Mouse (Mus musculus): Measurements from ENCODE around the gene Tex26. TPM values are rescaled to one million over a fixed set of nuclear protein-coding genes. Genes with fewer than 3 reads are reported as not detected.

Tex26 gene
- polyA plus RNA-seq (2015; fragmentation: Nextera tagmentation; extraction: Ambion mirVana): 0.10 and 0.38 TPM in 2 replicates

DNA sequence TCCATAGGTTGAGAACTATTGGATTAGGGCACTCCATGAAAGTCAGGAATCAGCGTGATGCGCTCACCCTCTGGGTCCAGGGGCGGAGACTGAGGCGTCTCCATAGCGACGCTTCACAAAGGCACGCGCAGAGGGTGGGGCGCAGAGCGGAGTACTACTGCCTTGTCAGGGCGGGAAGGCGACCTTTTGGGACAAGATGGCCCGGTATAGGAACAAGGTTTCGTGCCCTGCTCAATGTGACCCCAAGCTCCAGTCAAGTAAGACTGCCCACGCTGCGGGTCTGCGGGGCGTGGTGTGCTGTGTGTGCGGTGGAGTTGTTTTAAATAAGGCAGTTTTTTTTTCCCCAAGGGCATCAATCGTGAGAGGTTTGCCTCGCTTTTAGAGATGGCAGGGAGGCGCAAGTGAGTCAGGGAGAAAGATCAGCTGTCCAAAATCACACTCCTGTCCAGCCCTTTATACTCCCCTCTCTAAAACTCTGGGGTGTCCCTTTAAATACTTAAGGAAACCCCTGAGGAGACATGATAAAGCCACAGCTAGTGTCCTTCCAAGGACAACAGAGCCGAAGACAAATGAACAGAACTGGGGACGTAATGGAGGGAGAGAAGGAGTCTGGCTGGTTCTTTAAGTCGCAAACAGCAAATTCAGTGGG lies at the start of gene Tex26:
Gene Tex26, plus strand, starts transcription at position 130 of the 649 bp plus-strand sequence.
- Histone ChIP-seq H3K4me1 (peaks cover 39% of the 10 kb centered on the region), H3K4me2 (replicated peaks) (peak within 1 kb of the TSS; percentile 93), H3K27me3 (no peaks in the 10 kb centered on the region), H3K9ac (peak within 1 kb of the TSS; percentile 62), H3K9me3 (no peaks in the 10 kb centered on the region), H3K36me3 (no peaks in the 10 kb centered on the region), H3K4me3 (peak within 1 kb of the TSS; percentile 51), H3K27ac (peak within 1 kb of the TSS; percentile 72)
- ATAC-seq (ENCODE audit: low FRiP score, low read depth): peak; percentile 75
- WGBS: under 1% methylated on average over 25 of the region's 25 CpGs

DNA sequence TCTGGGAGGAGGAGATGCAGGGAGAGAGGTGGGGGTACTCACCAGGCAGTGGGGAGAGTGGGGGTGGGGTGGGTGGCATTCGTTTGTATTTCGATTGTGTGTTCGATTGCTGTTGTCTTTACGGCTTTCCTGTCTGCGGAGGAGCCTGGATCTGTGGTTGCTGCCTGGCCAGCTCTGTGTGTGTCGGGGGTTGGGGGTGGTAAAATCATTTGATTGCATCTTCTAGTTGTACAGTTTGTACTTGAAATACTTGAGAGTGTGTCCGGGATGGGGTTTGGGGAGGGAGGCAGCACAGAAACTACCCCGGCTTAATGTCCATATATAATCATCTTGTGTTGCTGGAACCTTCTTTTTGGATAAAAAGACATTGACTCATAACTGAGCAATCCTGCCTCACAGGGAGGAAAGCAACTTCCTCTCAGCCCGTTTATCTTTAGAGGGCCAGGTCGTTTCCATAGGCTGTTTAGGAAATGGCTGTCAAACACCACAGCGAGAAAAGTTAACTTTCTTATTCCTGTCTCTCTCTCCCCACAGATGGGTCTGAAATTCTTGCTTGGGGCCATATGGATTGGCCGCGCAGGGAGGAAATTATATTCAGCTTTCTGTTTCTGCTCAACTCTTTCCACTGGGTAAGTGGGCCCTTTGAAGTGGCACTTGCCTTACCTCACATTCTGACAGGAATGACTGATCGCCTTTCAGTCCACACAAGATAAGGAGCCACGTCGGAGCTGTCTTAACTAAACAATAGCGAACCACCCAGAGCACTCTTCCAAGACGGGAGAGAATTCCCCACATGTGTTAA lies 47.7 kb upstream of the Tex26 start:
- H3K27me3 ChIP-seq: no peaks in the 10 kb centered on the region
- no peak overlapping the region for H3K4me3 ChIP-seq
- 20% methylated on average over 18 of the region's 18 CpGs for WGBS
- no peaks in the 10 kb centered on the region for H3K36me3 ChIP-seq
- ATAC-seq (ENCODE audit: low FRiP score, low read depth): no peak
- H3K9me3 ChIP-seq: 0 out of 2 replicates have a peak, but pooled peaks cover 3% of the 10 kb centered on the region
- peaks cover 29% of the 10 kb centered on the region for H3K4me1 ChIP-seq
- no peak overlapping the region for H3K4me2 ChIP-seq (replicated peaks)
- H3K27ac ChIP-seq: peak overlapping the region; percentile 39; the same call in 1 of the 2 replicates
- no peak overlapping the region for H3K9ac ChIP-seq

DNA sequence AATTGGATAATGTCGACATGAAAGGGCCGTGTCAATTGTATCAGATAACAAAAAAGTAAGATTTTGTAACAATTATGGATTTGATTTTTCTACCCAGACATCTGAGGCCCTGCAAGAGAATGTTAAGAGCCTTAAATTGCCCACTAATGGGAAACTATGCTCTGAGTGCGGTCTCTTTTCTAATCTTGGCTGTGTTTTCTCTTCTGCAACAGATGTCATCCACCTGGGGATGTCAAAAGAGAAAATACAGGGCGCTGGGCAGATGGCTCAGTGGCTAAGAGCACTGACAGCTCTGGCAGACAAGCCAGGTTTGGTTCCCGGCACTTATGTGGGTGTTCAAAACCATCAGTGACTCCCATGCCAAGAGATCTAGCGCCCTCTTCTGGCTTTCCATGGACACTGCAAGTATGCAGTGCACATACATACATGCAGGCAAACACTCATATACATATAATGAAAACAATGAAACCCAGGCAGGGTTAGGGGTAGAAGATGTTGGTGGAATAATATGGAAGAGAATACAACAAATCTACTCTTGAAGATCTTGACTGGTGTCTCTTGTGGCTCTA lies 47.0 kb upstream of the Tex26 start:
- H3K4me3 ChIP-seq: no peak overlapping the region
- no peak overlapping the region for H3K4me2 ChIP-seq (replicated peaks)
- H3K9me3 ChIP-seq: 0 out of 2 replicates have a peak, but pooled peaks cover 3% of the 10 kb centered on the region
- no peak overlapping the region for H3K9ac ChIP-seq
- H3K27ac ChIP-seq: no peak overlapping the region
- no peaks in the 10 kb centered on the region for H3K27me3 ChIP-seq
- ATAC-seq (ENCODE audit: low FRiP score, low read depth): no peak
- WGBS: 53% methylated on average over 6 of the region's 6 CpGs
- no peaks in the 10 kb centered on the region for H3K36me3 ChIP-seq
- peaks cover 29% of the 10 kb centered on the region for H3K4me1 ChIP-seq

DNA sequence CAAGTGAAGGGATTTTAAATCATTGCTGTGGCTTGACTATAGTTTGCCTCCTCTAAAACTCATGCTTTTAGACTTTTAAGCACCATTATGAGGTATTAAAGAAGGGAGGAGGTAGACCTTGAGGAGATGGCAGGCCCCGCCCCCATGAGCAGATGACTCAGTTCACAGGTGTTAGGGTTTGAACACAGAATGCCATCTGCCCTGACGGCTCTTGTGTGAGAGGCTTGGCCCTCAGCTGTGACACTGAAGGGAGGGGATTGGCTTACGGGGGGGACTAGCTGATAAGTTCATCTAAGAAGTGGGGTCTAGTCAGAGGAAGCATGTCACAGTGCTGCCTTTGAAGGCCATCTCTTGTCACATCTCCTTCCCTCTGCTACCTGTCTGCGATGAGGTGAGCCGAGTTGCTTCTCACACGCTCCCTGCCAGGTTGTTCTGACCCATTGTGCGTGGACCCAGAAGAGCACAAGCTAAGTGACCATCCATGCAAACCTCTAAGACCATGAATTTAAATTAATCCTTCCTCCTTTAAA lies 37.9 kb upstream of the Tex26 start:
- no peak overlapping the region for H3K4me2 ChIP-seq (replicated peaks)
- no peak overlapping the region for H3K4me3 ChIP-seq
- no peak overlapping the region for H3K27ac ChIP-seq
- ATAC-seq (ENCODE audit: low FRiP score, low read depth): no peak
- H3K36me3 ChIP-seq: no peaks in the 10 kb centered on the region
- WGBS: 91% methylated on average over 7 of the region's 7 CpGs
- H3K9me3 ChIP-seq: peaks cover 5% of the 10 kb centered on the region; the same call in 1 of the 2 replicates
- H3K27me3 ChIP-seq: no peaks in the 10 kb centered on the region
- no peak overlapping the region for H3K9ac ChIP-seq
- peaks cover 8% of the 10 kb centered on the region for H3K4me1 ChIP-seq

DNA sequence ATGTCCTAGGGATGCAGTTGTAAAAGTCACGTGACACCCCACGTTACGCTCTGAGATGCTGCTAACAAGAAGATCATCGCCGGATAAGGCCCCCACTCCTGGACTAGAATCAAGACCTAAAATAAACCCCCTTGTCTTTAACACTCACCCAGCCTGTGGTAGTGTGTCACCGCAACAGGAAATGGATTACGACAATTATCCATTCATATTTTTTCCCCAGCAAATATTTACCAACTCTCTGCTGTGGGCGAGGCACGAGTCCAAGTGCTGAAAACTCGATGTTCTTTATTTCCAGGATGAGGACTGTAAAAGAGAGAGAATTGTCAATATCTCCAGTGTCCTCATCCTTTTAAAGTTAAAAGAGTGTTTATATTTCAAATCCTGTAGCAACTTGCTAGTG lies 37.4 kb upstream of the Tex26 start:
- no peak for ATAC-seq (ENCODE audit: low FRiP score, low read depth)
- peaks cover 9% of the 10 kb centered on the region for H3K4me1 ChIP-seq
- 84% methylated on average over 10 of the region's 10 CpGs for WGBS

DNA sequence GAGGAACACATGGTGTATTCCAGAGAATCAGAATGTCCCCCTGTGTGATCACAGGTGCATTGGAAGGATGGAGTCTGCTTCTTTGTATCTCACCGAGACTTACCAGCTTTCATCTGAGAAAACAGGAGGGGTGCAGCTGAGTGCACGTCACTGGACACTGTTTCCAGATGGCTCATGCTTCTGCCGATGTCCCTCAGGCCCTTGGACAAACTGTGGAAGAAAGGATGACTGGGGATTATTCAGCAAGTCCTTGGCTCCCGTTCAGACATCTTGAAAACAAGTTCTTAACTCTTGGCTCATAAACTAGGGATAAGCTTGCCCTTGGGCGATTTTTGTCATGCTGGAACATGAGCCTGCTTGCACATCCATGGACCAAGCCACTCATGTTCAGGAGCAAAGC lies 36.1 kb upstream of the Tex26 start:
- H3K36me3 ChIP-seq: no peaks in the 10 kb centered on the region
- H3K27ac ChIP-seq: no peak overlapping the region
- H3K4me1 ChIP-seq: peaks cover 9% of the 10 kb centered on the region
- no peak overlapping the region for H3K4me3 ChIP-seq
- no peak overlapping the region for H3K4me2 ChIP-seq (replicated peaks)
- peak; percentile 54 for ATAC-seq (ENCODE audit: low FRiP score, low read depth)
- WGBS: 53% methylated on average over 5 of the region's 5 CpGs
- no peak overlapping the region for H3K9ac ChIP-seq
- peaks cover 5% of the 10 kb centered on the region; the same call in 1 of the 2 replicates for H3K9me3 ChIP-seq
- no peaks in the 10 kb centered on the region for H3K27me3 ChIP-seq

More for the DNA sequence above, 37.4 kb upstream of the Tex26 start:
- H3K9me3 ChIP-seq: peaks cover 5% of the 10 kb centered on the region; the same call in 1 of the 2 replicates
- H3K4me3 ChIP-seq: no peak overlapping the region
- H3K27me3 ChIP-seq: no peaks in the 10 kb centered on the region
- H3K4me2 ChIP-seq (replicated peaks): no peak overlapping the region
- no peak overlapping the region for H3K9ac ChIP-seq
- H3K27ac ChIP-seq: no peak overlapping the region
- H3K36me3 ChIP-seq: no peaks in the 10 kb centered on the region

DNA sequence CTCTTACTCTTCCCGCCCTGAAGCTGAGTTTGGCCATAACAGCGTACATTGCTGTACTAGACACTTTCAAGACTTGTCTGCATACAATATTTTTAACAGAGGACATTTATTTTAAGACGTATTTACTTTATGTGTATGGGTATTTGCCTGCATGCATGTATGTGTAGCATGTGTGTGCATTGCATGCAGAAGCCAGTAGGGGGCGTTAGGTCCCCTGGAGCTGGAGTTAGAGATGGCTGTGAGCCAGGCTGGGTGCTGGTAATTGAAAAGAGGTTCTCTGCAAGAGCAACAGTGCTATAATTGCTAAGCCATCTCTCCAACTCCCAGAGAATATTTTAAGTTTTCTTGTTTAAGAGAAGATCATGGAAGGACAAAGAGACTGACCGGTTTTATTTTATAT lies 34.8 kb upstream of the Tex26 start:
- whole genome bisulfite sequencing: 79% methylated on average over 5 of the region's 5 CpGs
- no peak overlapping the region for H3K4me2 ChIP-seq (replicated peaks)
- H3K27ac ChIP-seq: no peak overlapping the region
- peaks cover 6% of the 10 kb centered on the region; the same call in 1 of the 2 replicates for H3K9me3 ChIP-seq
- H3K27me3 ChIP-seq: no peaks in the 10 kb centered on the region
- peaks cover 9% of the 10 kb centered on the region for H3K4me1 ChIP-seq
- no peaks in the 10 kb centered on the region for H3K36me3 ChIP-seq
- H3K9ac ChIP-seq: no peak overlapping the region
- no peak overlapping the region for H3K4me3 ChIP-seq
- no peak for ATAC-seq (ENCODE audit: low FRiP score, low read depth)

DNA sequence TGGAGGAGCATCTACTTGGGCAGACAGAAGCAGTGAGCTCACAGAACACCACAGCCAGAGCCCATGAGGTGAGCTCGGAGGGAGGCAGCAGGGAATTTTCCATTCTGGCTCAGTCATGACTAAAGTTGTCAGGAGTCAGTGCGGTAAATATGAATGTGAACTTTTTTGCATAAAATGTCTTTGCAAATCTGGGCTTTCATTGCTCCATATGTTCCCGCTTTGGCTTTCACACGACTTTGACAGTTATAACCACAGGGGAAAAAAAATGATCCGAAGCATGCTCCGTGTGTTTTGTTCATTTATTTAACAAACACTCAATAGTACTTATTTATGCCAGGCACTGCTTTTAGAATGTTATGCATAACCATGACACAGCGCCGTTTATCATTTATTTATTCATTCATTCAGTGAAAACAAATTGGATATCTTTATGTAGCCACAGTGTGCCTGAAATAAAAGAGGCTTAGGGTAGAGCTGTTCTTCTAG lies 32.6 kb upstream of the Tex26 start:
- H3K27me3 ChIP-seq: peaks cover 10% of the 10 kb centered on the region; the same call in 1 of the 2 replicates
- H3K9ac ChIP-seq: no peak overlapping the region
- H3K4me3 ChIP-seq: no peak overlapping the region
- no peak overlapping the region for H3K4me2 ChIP-seq (replicated peaks)
- H3K9me3 ChIP-seq: peaks cover 7% of the 10 kb centered on the region; the same call in 1 of the 2 replicates
- 77% methylated on average over 8 of the region's 8 CpGs for WGBS
- ATAC-seq (ENCODE audit: low FRiP score, low read depth): no peak
- H3K27ac ChIP-seq: no peak overlapping the region
- H3K4me1 ChIP-seq: peaks cover 21% of the 10 kb centered on the region
- no peaks in the 10 kb centered on the region for H3K36me3 ChIP-seq

DNA sequence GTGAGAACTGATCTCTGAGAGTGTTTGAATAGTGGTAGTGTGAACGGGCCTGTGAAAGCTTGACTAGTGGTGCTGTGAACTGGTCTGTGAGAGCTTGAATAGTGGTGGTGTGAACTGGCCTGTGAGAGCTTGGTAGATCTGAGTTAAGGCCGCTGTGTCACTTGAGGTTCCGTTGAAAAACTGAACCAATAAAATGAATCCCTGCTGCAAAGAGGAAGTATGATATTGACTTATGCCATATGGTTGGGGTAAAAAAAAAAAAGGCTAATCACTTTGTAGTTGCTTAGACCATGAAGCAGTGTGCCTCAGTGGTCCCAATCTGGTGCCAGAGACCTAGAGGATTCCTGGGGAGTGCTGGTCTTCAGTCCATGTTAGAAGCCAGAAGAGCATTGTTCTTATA lies 30.0 kb upstream of the Tex26 start:
- WGBS: 77% methylated on average over 3 of the region's 3 CpGs
- H3K36me3 ChIP-seq: no peaks in the 10 kb centered on the region
- H3K4me1 ChIP-seq: peaks cover 23% of the 10 kb centered on the region
- no peak overlapping the region for H3K4me3 ChIP-seq
- peaks cover 7% of the 10 kb centered on the region; the same call in 1 of the 2 replicates for H3K9me3 ChIP-seq
- H3K9ac ChIP-seq: no peak overlapping the region
- no peak overlapping the region for H3K4me2 ChIP-seq (replicated peaks)
- H3K27me3 ChIP-seq: peaks cover 24% of the 10 kb centered on the region
- no peak overlapping the region for H3K27ac ChIP-seq
- ATAC-seq (ENCODE audit: low FRiP score, low read depth): no peak

DNA sequence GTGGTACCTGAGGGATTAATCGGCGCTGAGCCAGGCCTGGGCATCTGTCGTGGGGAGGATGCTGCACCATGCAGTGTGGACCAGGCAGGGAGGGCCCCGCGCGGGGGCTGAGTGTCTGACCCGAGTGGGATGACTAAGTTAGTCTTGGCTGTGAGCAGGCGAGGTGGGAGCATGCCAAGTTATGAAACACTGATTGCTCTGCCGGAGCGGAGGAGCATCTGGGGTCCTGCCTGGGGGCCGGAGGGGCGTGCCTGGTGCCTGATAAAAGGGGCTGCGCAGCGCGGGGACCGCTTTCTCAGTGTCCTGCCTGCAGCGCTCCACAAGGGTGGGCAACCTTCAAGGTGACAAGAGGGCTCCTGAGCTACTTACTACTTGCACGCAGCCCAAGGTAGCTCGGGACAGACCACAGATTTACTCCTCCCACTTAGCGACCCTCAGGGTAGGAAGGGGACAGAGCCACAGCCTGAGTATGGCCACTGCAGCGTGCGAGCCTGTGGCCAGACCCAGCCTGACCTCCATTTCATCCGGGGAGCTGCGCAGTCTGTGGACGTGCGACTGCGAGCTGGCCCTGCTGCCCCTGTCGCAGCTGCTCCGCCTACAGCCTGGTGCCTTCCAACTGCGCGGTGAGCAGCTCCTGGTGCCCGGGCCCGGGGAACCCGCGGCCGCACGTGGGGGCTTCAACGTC lies 27.8 kb upstream of the Tex26 start, which contains the start of gene Medag:
Gene Medag, plus strand, starts transcription at position 241 of the 685 bp plus-strand sequence.
- Histone ChIP-seq H3K4me2 (replicated peaks) (peak within 1 kb of the TSS; percentile 83), H3K9me3 (peaks cover 3% of the 10 kb centered on the region; the same call in 1 of the 2 replicates), H3K4me1 (peaks cover 17% of the 10 kb centered on the region), H3K9ac (peak within 1 kb of the TSS; percentile 70), H3K27ac (peak within 1 kb of the TSS; percentile 6; the same call in 1 of the 2 replicates), H3K4me3 (peak within 1 kb of the TSS; percentile 44), H3K36me3 (no peaks in the 10 kb centered on the region), H3K27me3 (peaks cover 24% of the 10 kb centered on the region)
- ATAC-seq (ENCODE audit: low FRiP score, low read depth): peak; percentile 71
- WGBS: 2% methylated on average over 38 of the region's 38 CpGs

DNA sequence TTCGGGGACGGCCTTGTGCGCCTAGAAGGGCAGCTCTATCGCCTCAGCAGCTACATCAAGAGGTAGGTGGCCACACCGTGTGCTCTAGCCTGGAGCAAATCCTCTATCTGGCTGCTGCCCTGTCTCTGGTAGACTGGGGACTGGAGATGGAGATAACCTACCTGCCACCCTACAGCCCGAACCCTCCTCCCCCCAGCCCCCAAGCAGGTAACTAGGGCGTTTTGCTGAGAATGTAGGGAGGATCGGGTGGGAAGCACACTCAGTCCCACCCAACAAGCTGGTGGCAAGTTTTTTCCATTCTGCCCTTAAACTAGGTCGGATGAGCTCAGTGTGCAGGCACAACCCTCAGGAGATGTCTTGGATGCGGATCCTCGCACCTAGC lies 27.3 kb upstream of the Tex26 start:
- Histone ChIP-seq H3K4me2 (replicated peaks) (peak overlapping the region; percentile 83), H3K9ac (peak overlapping the region; percentile 70), H3K27ac (no peak overlapping the region), H3K36me3 (no peaks in the 10 kb centered on the region), H3K9me3 (peaks cover 3% of the 10 kb centered on the region; the same call in 1 of the 2 replicates), H3K27me3 (peaks cover 24% of the 10 kb centered on the region), H3K4me1 (peaks cover 17% of the 10 kb centered on the region), H3K4me3 (peak overlapping the region; percentile 44)
- no peak for ATAC-seq (ENCODE audit: low FRiP score, low read depth)
- 40% methylated on average over 11 of the region's 11 CpGs for WGBS
